Mouse (Mus musculus) ES-Bruce4 (cell line): ENCODE data around the gene Uggt2.

Source experiments
- CTCF ChIP-seq: IDR thresholded peaks from one replicate; pipeline ENCODE4 v1.8.1; 2011; ENCODE audit warnings: low read depth, low read length
- EP300 ChIP-seq: IDR thresholded peaks from 2 replicates; pipeline ENCODE4 v1.6.1; 2011; ENCODE audit warnings: low read depth, low read length; ENCODE audit not compliant: insufficient read depth
- POLR2A ChIP-seq: IDR thresholded peaks from one replicate; pipeline ENCODE4 v1.8.1; 2011; ENCODE audit warnings: low read length; ENCODE audit not compliant: insufficient read depth

DNA sequence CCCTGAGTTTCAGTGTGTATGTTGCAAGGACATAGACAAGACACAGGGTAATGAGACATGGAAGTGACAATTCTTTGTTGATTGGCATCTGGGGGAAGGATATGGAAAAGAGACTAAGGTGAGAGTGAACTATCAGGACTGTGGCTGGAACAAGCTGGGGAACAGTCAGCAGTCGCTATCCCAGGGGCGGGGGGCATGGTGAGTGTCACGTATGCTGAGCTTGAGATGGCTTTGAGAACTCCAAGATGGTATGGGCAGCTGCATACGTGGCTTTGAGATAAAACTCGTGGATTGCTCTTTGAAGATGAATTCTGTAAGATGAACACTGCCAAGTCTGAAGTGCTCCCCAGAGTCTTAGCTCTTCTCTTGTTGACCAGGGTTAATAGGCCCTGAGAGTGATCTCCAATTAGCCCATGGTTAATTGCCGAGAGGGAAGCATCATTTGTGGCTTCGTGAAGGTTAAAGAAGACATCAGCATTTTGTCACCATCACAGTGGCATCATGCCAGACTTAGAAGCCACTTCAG lies 9.6 kb upstream of the Uggt2 start:
- no peak for TF ChIP-seq CTCF
- TF ChIP-seq POLR2A = no peak
- TF ChIP-seq EP300 = no peak
